Mouse (Mus musculus): ENCODE measurements around the gene Kcnn1.

The Kcnn1 gene

GRCm38 (mm10) chr8:70865350-70866000 is 2.4 kb upstream of the Kcnn1 start:
- peak; percentile 98 for DNase-seq

- no peak for DNase-seq
Measured at GRCm38 (mm10) chr8:70864712-70865221, 1.7 kb upstream of the Kcnn1 start.

GRCm38 (mm10) chr8:70863956-70864711 is 1.1 kb upstream of the Kcnn1 start:
- peak; percentile 28 for DNase-seq

- DNase-seq: no peak
Measured at GRCm38 (mm10) chr8:70857516-70857915, 5.5 kb downstream of the Kcnn1 start.

- DNase-seq: peak; percentile 77
Measured at GRCm38 (mm10) chr8:70856541-70857197, 6.4 kb downstream of the Kcnn1 start.

DNA sequence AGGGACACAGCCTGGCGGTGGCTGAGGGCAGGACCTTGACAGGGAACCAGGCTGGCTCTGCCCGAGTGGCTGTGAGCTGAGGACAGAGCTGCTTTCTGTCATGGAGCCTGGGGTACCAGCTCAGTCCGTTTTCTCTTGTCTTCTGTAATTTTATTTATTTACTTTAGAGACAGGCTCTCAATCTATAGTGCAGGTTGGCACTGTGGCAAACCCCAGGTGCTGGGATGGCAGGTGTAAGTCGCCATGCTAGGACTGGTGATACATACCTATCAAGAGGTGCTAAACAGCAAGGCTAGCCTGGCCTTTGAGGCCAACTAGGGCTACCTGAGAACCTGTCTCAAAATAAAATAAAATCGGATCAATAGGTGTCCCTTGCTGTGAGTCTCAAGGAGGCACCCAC is 7.0 kb downstream of the Kcnn1 start:
- no peak for DNase-seq

GRCm38 (mm10) chr8:70853863-70854262 is 9.2 kb downstream of the Kcnn1 start:
- no peak for DNase-seq

GRCm38 (mm10) chr8:70852595-70853231 is 10.3 kb downstream of the Kcnn1 start:
- DNase-seq: no peak

GRCm38 (mm10) chr8:70851837-70852236 is 11.2 kb downstream of the Kcnn1 start:
- DNase-seq: no peak

DNA sequence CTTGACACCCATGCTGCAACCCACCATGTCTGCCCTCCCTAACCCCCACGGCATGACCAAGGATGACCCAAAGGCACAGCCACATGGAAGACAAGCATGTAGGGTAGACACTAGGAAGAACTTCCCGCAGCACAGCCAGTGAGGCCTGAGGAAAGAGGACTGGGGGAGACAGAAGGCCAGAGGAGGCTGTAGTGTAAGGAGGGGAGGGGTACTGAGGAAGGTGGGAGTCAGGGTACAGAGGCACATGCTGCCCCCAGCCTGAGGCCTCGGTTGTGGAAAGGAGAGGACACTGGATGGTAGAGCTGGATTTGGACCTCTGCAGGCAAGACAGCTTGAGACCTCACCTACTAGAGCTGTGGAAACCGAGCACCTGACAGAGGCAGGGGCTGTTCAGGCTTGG is 12.1 kb downstream of the Kcnn1 start:
- DNase-seq: no peak

DNA sequence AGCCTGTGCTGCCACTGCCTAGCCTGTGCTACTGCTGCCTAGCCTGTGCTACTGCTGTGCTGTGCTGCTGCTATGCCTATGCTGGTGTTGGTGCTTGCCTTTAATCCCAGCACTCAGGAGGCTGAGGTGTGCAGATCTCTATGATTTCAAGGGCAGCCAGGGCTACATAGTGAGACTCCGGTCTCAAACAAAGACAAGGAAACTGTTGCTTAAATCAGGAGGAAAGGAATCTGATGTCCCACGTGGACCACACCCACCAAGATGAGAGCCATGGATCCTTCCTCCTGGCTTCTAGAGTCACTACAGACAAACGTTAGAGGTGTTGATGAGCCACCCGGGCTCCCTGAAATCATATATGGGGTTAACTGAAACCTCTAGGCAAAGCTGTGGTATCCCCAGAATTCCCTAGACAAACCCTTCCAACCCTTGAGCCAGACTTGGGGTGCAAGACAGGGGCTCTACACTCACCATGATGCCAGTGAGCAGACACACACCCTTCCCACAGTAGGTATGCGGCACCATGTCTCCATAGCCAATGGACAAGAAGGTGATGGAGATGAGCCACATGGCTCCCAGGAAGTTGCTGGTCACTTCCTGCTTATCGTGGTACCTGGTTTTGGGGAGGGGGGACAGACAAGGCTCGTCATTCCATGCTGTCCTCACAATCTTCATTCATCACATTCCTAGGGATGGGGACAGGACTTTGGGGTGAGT is 12.8 kb downstream of the Kcnn1 start:
- no peak for DNase-seq

GRCm38 (mm10) chr8:70849333-70849990 is 13.6 kb downstream of the Kcnn1 start:
- no peak for DNase-seq

- DNase-seq: no peak
Measured at GRCm38 (mm10) chr8:70846371-70847154, 16.5 kb downstream of the Kcnn1 start.

GRCm38 (mm10) chr8:70845108-70845507 is 17.9 kb downstream of the Kcnn1 start:
- no peak for DNase-seq

- peak; percentile 78 for DNase-seq
Measured at GRCm38 (mm10) chr8:70844523-70844922, 18.5 kb downstream of the Kcnn1 start.

DNA sequence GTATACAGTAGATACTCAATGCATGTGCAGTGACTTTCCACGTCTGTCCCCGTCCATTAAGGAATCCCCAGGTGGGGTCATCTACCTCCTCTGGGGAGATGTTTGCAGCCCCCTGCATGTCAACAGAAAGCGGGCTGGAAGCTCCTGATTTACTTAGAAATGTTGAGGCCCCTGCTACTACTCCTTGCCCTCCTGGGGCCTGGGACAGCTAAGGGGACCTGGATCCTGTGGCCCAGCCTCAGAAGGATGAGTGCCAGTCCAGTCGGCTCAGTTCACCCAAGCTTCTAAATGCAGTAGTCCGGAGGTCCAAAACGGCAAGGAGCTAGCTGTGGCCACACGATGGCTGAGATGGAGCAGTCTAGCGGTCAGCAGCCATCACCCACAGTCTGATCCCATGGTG is 19.1 kb downstream of the Kcnn1 start:
- DNase-seq: no peak

GRCm38 (mm10) chr8:70843214-70843773 is 19.8 kb downstream of the Kcnn1 start:
- no peak for DNase-seq

DNA sequence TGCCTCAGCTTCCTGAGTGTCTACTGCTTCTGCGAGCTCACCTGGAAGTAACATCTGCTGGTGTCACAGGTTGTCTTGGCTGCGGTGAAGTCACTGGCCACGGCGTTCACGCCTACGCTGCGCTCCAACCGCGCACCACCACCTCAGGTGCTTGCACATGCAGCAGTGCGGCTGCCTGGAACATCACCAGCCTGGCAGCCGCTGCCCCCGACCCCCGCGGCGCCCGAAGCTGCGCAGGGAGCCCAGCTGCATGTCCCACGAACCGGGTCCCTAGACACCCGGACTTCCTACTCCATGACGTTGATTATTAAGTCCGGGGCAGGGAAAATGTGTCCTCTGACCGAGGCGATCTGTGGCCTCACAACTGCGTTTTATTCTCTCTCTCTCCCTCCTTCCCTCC is 20.6 kb downstream of the Kcnn1 start:
- DNase-seq: no peak

DNA sequence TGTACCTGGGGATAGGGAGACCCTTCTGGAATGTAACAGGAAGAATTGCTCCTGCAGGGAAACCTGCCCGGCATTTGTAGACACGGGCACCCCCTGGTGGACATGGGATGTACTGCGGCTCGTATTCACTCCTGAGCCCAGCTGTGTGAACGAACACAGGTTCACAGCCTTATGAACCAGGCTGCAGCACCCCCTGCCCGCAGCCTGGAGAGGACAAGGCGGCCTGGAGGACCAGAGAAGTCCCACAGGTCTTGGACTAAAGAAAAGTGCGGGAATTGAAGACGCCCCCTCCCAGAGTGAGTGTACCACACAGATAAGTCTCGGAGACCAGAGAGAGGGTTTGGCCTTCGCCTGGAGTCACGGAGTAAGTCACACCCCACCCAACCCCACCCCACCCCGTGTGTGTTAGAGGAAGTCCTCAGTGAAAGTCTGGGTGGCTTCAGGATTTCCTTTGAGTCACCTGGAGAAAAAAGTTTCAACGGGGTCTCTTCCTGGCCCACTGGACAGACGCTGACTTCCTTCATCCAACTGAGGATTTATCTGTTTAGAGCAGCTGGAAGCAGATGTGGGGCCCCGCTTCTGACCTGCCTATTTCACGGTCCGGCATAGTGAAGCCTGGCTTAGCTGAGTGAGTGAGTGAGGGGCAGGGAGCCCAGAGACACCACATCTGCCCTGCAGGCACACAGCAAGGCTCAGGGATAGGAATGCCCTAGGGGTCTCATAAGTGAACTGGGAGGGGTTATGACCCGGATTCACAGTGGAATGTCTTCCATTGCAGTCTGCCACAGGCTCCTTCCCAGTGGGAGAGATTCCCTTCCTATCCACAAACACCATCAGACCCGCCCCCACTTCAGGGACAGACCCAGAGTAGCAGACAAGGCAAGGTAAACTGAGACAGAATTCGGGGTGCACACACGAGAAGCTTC is 21.6 kb downstream of the Kcnn1 start:
- peak; percentile 86 for DNase-seq

DNA sequence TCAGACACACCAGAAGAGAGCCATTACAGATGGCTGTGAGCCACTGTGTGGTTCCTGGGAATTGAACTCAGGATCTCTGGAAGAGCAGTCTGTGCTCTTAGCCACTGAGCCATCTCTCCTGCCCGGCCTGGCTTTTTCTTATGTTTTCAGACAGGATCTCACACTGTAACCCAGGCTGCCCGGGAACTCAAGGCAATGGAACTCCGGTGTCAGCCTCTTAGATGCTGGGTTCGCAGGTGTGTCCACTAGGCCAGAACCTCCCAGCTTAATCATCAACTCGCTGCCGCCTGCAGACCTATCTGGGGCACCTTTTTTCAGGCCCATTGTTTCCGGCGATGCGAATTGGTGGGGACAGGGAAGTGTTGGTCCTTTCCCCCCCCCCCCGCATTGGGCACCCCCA is 22.5 kb downstream of the Kcnn1 start:
- no peak for DNase-seq

Measured in cerebellum, adult 11 months (tissue).